Mouse (Mus musculus) 416B (cell line): Measurements from ENCODE around the gene Adgrl3.

Experiments used
- DNase-seq: peaks from one replicate; pipeline ENCODE4 v3.0.0; 2011; ENCODE audit warnings: low read depth

Gene Adgrl3

DNA sequence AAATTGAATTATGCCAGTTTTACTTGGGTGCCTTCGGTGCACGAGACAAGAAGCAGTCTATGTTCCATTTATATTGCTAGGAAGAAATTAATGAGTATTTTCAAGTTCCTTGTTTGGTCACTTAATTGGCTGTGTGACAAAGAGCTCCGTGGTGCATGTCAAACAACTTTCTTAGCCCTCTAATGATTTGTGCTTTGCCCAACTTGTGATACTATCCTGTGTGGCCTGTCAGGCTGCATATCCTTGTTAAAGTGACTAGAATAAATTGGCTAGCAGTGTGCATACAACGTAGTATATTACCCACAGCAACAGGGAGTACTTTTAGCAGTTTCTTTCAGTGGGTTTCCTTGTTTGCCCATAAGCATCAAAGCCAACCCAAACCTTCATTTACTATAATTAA lies 651.1 kb downstream of the Adgrl3 start:
- DNase-seq, result no peak

DNA sequence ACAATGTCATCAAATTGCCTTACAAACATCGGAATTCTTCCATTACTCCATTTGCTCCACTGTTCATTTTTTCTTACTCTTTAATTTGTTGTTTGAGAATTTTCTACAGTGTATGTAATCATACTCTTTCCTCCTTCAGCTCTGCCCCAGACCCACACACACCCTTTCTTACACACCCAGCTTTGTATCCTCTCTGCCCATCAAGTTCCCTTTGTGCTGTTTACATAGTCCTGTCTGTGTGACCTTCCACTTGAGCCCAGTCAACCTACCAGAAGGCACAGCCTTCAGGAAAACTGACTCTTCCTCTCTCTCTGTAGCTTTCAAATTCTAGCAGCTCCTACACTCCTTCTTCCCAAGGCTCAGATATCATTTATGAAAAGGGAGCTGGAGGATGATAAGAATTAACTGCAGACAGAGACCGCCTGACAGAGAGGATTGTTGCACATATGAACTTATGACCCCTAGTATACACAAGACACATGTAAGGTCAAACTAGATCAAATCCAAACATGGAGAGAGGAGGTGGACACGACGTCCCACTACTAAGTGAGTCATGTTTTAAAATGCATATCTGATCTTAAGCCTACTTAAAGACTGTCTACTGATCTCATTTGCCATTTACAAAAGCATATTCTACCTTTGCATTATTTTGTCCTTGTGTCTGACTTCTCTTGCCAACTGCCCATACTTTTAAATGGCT lies 654.5 kb downstream of the Adgrl3 start:
- DNase-seq, result no peak

DNA sequence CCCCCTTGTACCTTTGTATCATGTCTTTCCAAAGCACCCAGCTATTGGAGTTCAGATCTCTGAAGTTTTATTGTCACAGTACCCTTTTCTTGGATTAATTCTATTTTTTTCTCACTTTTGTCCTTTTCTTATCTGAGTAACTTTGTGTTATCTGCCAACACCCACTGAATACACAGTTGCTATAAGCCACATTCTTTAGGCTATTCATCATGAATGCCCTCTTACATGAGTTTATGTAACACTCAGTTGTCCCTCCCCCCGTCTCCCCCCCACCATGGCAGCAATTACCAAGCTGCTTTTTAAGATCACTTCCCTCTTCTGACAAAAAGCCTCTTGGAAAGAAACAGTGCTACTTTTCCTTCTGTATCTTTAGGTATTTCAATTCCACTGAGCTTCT lies 655.0 kb downstream of the Adgrl3 start:
- DNase-seq, result no peak

DNA sequence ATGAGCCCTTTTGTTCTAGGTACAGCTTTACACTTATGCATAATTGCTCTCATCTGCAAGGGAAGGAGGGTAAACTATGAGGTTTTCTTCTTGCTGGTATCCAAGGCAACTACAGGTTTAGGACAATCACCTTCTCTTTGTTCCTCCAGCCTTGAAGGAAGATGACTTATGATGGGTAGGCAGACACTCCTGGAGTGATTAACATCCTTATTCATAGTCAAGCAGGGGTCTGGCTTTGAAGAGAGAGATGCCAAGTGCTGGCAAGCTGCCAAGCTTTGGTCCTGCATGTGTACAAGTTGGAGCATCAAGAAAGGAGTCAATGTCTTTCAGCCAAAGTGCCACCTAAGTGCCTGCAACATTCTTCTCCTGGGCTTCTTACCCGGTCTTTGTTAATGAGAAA lies 657.0 kb downstream of the Adgrl3 start:
- DNase-seq, result no peak

DNA sequence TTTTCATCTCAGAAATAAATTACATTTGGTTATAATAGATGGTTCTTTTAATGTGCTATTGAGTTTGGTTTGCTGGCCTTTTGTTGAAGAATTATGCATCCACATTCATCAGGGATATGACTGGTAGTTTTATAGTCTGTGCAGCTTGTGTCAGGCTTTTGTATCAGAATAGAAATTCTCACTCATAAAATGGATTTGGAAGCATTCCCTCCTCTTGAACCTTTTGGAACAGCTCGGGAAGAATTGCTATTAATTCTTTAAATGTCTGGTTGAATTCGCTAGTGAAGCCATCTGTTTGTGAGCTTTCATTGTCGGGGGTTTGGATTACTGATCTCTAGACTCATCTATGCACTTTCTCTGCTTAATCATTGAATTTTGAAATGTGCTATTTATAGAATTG lies 666.3 kb downstream of the Adgrl3 start:
- no peak for DNase-seq

DNA sequence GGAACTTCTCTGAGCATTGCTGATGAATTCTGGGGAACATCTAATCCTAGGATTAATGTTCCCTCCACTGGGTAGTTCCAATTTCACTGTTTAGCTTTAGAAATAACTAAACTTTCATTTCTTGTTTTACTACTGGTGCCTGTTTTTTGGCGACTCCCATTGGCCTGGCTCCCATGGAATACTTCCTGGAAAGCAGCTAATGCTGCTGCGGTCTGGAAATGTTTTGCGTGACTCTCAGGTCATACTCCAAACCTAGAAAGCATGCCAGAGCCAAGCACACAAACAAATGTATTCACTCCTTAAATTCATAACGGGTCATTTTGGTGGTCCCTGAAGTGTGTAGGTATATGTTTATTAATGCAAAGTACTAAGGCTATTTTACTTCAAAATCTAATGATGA lies 666.9 kb downstream of the Adgrl3 start:
- DNase-seq, result no peak

DNA sequence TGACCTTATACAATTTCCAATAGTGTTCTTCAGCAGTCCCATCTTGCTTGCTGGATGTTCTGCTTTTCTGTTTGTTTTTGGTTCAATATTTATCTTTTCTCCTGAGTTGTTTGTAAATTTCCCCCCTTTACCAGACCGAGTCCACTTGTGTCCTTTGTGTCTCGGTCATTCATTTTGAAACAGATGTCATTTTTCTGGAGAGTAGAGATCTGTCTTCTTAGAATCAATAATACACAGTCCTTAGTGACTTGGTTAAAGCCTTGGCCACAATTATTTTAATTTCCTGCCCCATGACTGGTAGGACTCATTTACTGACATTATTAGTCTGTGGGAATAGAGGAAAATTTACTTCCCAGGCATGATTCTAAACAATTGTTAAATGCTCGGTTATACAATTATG lies 709.7 kb downstream of the Adgrl3 start:
- no peak for DNase-seq

DNA sequence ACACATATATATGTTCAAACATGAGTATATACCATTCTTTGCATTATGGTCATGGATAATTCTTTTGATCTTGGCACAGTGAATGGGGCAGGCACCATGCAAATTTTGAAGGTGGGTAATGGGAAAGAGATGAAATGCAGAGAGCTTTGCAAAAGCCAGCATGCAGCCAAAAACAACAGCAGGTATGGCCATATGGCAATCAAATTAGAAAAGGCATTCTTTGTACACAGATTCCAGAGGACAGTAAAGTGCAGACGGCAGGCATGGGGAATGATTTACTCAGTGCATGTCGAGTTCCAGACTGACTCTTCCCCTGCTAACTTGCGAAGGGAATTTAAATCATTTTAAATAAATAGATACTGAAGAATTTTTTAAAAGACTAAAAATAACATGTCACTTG lies 716.1 kb downstream of the Adgrl3 start:
- no peak for DNase-seq

DNA sequence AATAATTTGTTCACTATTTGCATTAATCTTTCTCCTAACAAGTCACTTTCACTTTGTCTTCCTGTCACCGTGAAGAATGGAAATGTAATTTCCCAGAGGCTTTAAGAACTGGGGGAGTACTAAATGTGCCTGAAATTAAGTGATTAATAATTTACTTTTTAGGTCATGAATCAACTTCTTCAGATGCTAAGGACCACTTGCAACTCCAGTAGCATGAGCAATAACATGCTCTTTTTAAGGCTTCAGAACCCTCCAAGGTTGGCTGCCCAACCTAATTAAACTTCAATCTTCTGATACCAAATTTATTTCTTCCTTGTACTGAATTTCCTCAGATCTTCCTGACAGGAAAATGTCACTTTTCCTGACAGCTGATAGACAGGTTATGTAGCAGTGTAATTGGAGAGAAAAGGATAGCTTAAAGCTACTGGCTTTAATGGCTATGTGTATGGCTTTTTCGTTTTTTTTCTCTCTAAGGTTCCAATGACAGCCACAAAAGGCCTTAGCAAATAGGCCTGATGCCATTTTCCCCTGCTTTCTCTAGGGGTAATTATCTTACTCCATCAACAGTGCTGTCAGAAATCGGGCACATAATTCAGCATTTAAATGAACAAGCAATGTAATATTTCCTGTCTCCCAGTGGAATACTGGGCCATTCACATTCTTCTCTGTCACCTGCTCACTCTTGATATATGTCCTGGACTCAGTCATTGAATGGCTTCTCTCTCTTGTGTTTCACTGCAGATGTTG lies 718.5 kb downstream of the Adgrl3 start:
- DNase-seq, result no peak

DNA sequence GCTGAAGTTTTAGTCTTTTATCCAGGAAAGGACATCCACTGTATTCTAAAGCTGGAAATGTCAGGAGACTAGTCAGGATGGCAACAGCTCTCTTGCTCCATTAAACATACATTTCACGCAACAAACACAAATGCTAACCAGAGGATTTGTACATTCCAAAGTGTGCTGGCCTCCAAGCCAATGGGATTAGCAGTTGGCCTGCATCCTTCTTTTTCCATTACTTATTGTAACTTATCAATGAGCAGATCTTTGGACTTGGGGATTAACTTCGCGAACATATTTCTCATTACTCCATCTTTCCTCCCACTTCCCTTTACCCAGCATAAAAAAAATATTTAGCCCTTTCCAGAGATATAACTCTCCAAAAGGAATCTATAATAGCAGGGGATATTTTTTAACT lies 732.5 kb downstream of the Adgrl3 start:
- no peak for DNase-seq

DNA sequence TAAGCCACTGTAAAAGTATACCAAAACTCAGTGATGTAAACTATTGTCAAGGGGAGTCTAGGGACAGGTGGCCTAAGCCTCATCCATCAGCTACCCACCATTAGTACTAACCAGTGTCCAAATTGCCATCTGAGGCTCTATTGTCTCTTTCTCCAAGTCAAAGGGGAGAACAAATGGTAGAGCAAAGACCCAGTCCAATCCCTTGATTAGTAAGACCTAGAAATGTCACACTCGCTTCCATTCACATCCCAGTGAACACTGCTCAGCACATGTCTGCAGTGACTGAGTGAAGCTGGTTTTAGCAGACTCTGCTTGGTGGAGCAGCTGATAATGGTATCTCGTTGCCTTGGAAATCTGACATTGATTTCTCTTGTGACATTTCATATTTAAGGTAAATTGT lies 735.8 kb downstream of the Adgrl3 start:
- no peak for DNase-seq

DNA sequence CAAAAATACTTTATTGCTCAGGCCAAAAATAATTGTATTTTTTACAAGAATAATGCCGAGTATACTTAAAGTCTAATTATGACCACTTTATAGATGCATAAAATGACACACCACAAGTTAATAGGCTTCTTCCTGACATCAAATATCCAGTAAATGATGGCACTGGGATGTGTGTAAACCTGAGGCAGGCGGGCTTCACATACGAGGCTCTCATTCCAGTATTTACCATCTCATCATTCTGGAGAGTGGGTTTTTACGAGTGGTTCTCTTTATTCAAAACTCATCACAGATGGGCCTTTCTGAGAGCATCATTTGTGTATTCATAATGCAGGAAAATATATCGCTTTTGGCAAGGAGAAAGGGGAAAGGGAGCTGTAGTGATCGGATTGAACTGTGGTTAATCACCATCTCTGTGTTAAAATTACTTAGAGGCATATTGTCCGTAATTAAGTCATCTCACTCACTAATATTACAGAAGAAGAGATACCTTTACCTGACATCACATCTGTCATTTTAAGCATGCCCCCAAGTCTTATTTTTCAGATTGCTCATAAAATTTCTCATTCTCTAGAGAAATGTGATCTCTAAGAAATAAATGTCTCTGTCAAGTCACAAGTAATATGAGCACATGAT lies 737.3 kb downstream of the Adgrl3 start:
- no peak for DNase-seq

DNA sequence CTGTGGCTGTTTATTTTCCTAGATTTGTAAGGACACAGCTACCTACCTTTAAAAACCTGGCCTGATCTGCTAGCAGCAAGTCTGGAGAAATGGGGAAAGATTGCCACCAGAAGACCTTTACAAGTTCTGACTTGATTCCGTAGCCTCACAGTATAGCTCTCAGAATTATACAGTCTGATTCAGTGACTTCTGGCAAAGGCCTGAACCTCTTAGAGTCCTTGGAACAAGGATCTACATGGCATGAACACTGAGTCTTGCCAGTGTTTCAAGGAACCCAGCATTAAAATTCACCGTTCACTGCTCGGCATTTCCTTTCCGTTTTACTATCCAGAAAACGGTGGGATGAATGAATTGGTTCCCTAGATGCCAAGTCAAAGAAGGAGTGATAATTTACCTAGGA lies 756.3 kb downstream of the Adgrl3 start:
- DNase-seq, result no peak

DNA sequence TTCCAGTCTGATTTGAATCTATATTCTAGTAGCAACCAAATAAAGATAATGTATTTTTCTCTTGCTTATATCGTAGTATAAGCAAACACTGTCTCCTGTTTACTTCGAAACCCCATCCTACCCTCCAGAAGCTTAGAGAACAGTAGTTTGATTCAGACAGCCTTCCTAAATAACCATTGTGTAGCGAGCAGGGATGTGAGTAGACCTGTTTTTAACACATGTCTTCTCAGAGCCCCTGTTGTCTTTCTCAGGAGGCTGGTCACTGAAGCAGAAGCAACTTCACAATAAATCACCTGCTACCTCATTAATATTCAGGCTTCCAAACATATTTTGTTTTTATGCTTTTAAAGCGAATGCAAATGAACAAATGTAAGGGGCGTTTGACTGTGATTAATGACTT lies 756.8 kb downstream of the Adgrl3 start:
- no peak for DNase-seq

DNA sequence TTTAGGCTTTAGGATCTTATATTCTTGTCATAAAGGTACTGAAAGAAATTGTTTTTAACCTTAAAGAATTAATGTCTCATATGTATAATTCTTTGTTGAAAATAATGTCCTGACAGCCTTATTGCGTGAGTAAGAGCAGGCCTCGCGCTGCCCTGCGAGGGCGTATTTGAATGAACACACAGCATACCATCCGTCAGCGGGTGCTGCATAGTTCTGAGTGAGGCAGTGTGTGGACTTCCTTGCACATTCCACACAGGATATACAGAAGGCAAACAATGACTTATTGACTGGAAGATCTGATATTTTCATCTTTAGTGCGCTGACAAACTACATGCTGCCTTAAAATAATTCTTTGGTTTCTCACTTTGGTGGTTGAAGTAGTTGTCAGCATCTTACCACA lies 764.8 kb downstream of the Adgrl3 start:
- DNase-seq, result no peak

DNA sequence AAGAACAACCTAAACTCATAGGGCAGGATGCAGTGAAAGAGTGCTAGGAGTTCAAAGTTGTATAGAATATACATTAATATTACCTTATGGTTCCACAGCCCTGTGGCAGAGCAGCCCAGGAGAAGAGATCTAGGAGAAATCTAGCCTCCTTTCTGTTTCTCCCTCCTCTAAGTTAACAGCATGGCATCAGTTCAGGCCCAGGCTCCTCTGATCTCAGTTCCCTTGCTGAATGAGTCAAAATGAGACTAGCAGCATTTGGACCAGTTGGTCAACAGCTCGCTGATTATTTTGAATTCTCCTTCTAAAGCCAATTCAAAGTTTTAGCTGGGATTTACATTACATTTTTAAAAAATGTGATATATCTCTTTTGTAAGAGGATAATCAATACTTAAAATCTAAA lies 770.8 kb downstream of the Adgrl3 start:
- no peak for DNase-seq

DNA sequence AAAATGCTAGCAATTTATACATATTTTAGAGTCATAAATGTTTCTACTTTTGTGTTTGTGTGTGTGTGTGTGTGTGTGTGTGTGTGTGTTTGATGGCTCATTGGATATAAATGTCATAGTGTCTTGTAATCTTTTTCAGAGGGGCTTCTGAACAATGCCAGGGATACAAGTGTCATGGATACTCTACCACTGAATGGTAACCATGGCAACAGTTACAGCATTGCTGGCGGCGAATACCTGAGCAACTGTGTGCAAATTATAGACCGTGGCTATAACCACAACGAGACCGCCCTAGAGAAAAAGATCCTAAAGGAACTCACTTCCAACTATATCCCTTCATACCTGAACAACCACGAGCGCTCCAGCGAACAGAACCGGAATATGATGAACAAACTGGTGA lies 774.2 kb downstream of the Adgrl3 start:
- no peak for DNase-seq

DNA sequence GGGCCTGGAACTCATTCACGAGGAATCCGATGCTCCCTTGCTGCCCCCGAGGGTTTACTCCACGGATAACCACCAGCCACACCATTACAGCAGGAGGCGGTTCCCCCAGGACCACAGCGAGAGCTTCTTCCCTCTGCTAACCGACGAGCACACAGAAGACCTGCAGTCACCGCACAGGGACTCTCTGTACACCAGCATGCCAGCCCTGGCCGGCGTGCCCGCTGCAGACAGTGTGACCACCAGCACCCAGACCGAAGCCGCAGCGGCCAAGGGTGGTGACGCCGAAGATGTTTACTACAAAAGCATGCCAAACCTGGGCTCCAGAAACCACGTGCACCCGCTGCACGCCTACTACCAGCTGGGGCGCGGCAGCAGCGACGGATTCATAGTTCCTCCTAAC lies 774.7 kb downstream of the Adgrl3 start:
- no peak for DNase-seq

DNA sequence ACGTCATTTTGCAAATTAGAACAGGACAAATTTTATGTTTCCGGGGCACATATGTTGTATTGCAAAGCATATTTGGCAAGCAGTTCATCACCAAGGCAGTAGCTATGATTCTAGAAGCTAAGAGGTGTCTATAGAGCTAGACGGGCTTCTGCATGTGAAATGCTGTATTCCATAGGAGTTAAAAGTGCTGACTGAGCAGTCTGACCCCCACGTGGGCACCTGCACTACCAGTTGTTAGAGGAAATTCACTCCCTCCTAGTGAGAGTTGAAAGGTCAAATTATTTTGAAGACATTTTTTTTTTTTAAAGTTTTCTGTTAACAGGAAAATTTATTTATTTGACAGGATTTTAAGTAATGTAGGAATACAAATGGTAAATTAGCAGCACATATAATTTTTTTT lies 776.2 kb downstream of the Adgrl3 start:
- no peak for DNase-seq

DNA sequence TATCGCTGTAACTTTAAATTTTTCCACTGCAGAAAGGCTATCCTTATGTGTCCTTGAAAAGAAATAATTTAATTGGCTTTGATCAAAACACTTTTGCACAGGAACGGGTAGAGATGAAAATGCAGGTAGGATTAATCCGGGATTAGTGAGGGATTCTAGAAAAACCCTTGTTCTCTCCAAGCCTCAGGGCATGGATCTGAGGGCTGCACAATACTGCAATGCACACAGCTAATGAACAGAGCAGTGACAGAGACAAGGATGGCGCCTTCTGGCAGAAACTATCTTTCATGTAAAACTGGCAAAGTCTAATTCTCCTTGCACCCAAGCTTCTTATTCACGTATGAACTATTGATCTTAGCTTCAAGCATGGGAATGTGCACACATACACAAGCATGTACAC lies 791.0 kb downstream of the Adgrl3 start:
- DNase-seq, result no peak

DNA sequence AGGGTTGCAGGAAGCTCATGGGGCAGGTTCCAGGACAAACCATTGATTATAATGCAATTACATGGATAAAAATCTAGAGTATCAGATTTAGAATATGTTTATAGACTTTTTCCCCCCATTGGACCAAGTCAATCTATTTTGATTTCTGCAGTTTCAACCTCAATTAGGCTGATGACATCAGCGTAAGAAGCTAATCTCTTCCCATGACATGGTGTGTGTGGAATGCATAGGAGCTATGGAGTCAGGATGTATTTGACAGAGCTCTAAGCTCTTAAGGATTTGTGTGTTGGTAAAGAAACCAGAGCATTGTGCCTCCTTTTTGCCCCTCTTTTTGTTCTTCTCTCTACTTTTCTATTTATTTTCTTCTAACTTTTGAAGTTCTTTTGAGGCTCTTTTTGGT lies 812.1 kb downstream of the Adgrl3 start:
- no peak for DNase-seq

DNA sequence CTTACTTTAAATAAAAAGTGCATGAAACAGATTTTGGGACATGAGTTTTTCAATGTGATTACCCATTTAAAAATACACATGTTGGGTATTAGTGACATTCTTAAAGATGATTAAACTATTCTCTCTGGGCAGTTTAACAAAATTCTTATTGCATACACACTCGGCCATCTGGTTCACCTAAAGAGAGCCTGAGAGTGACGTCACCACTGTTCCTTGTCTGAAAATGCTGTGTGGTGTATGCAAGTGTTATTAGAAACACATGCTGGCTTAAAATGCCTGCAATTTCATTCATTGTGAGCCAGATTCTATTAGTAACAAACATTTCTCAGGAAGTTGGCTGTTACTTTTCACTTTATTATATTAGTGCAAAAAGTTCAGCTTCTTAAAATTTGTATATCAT lies 812.7 kb downstream of the Adgrl3 start:
- DNase-seq, result no peak

DNA sequence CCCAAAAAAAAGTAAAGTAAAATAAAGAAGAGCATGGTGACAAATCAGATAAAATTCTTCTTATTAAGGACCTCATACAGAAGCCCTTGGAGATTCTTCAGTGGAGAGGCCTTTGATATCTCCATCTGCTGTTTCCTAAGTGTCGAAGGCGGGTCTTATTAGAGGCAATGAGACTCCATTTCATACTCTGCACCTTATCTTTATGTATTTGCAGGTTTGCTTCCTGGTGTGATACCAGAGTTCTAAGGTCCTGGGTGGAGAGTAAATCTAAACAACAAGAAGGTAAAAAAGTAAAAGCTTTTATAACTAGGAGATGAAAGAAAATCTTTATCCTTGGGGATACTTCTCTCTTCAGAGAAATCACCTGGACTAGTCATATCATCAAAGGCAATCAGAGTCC lies 817.9 kb downstream of the Adgrl3 start:
- no peak for DNase-seq

DNA sequence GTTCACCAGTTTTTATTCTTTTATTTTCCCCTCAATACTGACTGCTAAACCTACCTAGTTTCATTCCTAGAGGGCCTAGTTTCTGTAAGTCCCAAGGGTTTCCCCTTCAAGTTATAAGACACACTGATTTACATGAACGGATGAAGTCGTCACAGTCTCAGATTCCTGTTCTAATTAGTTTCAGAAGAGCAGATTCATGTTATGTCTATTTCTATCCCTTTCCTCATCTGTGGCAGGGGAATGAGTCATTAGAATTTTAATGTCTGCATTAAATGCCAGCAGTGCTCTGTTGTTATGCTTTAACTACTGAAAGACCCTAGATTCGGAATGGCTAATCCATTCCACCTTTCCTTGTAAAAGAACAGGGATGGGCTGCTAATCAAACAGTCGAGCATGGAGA lies 823.9 kb downstream of the Adgrl3 start:
- DNase-seq, result no peak
